Mouse (Mus musculus) cortical plate, adult 2 months (tissue): ENCODE results near the gene Fubp3.

Experiments used
- CTCF ChIP-seq: fragments of 200-500 bp; IDR thresholded peaks from 2 replicates; pipeline ENCODE4 v1.5.1; 2011; ENCODE audit warnings: mild to moderate bottlenecking, control low read depth, low read length; ENCODE audit not compliant: insufficient read depth; ENCODE audit errors: extremely low read depth
- POLR2A ChIP-seq: fragments of 200-500 bp; IDR thresholded peaks from 2 replicates; pipeline ENCODE4 v1.6.1; 2011; ENCODE audit warnings: mild to moderate bottlenecking, low read length, control low read depth; ENCODE audit not compliant: insufficient read depth; ENCODE audit errors: extremely low read depth

DNA sequence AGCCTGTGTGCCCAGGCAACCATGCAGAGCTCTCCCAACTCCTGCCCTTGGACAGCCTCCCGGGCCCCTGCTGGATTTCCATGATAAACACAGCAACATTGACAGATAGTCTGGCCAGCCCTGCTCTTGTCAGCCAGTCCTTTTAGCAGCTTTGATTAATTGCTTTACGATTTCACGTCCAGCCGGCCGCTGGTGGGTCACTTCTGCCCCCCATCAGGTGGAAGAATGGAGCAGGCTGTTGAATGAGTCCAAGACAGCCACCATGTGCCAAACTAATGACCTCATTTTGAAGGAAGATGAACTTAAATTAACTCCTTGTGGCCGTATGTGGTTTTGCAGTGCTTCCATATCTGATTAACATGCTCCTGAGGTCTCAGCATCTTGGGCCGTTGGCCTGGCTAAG lies 37.4 kb downstream of the Fubp3 start:
- TF ChIP-seq POLR2A, result no peak
- TF ChIP-seq CTCF, result no peak
